Mouse (Mus musculus) small intestine, adult 2 months (tissue): ENCODE data around the gene Llcfc1.

Experiments
- CTCF ChIP-seq: fragments of 200-500 bp; IDR thresholded peaks from 2 replicates; pipeline ENCODE4 v1.5.1; 2012; ENCODE audit warnings: low read depth, mild to moderate bottlenecking, control low read depth, inconsistent platforms, low read length, moderate library complexity, mixed read lengths; ENCODE audit not compliant: insufficient replicate concordance, insufficient read length; ENCODE audit errors: extremely low read depth
- POLR2A ChIP-seq: fragments of 200-500 bp; IDR thresholded peaks from 2 replicates; pipeline ENCODE4 v1.6.1; 2012; ENCODE audit warnings: low read depth, mild to moderate bottlenecking, control low read depth, inconsistent platforms, low read length, moderate library complexity

DNA sequence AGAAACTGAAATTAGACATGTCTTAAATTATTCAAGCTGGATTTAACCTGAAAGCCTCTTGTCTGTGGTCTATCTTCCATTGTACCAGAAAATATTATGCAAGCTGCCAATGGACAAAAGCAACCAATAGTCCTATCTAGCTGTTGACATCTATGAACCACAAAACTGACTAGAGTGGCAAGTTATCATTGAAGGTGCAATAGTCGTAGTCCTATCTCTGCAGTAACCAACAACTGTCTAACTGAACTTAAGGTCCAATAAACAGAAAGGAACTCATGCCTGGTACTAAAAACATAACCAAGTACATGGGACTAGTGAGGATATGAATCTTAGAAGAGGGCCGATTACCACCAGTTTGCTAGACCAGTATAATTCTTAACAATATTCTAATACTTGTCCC is 7.7 kb upstream of the Llcfc1 start:
- TF ChIP-seq CTCF (no peak), POLR2A (no peak)
